Mouse (Mus musculus) large intestine, adult 2 months (tissue): ENCODE measurements at regions not wholly inside any gene's neighbourhood (a gene's known extent, or its start where the extent isn't known, plus 50 kb on each side); places are given as distances from the start of the nearest gene placed in this dataset.

Experiments used
- DNase-seq: peaks from one replicate; pipeline ENCODE4 v3.0.0-alpha.2; 2012; ENCODE audit warnings: low read depth, low spot score
- WGBS: fragments of 180-500 bp; shearing (Covaris S2); methylation state at CpG from one replicate; pipeline ENCODE4 v1.1.7; 2018; 5-methylcytosine and 5-hydroxymethylcytosine counted together

DNA sequence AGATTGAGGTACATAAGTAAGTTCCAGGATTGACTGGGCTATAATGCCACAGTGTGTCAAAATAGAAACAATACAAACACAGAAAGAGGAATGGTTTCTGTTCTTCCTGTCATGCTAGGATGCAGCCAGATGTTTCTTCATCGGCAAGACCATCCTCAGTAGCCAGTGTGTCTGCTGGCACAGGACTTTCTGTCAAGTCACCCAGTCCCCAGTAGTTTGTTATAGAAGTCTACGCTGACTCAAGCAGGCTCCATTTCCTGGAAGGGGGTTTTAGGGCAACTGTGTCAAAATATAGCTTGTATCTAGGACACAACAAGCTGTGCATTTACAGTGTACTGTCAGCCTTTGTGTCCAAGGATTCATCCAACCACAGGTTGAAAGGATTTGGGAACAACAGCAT lies 86.7 kb upstream of the Egln3 start:
- 80% methylated on average over 2 of the region's 2 CpGs for WGBS
- no peak for DNase-seq

DNA sequence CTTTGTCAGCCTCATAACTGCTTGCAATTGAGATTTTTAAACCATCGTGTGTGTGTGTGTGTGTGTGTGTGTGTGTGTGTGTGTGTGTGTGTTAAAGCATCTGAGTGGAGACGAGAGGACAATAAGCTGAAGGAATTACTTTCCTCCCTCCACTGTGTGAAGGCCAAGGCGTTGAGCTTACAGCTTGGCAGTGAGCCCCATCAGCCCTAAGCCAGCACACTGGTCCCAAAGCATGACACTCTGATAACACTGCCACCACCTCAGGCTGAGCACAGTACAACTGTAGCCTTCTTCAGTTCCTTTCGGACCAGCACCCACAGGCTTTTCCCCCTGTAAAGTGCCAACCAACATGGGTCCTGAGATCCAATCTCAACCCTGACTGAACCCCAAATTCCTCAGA lies 85.1 kb upstream of the Egln3 start:
- WGBS = 65% methylated on average over 4 of the region's 4 CpGs
- DNase-seq = no peak

DNA sequence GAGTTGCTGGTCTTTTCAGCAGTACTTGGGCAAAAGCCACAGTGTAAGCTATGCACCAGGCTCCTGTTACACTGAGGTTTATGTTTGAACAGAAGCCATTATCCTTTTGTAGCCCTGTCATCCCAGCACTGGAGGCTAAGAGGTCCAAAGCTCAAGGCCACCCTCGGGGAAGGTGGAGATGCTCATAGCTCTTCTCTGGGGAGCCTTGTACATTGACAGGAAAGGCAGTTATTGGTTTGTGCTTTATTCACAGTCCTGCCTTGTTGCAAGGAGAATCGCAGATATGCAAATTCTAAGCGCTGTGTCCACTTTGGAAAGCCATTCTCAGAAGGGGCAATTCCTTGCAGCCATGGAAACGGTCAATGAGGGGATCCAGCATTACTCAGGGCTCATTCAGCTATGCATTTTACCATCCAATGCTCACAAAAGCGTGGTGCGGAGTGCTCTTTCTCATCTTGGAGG lies 84.4 kb upstream of the Egln3 start:
- WGBS = 69% methylated on average over 6 of the region's 6 CpGs
- DNase-seq = no peak

DNA sequence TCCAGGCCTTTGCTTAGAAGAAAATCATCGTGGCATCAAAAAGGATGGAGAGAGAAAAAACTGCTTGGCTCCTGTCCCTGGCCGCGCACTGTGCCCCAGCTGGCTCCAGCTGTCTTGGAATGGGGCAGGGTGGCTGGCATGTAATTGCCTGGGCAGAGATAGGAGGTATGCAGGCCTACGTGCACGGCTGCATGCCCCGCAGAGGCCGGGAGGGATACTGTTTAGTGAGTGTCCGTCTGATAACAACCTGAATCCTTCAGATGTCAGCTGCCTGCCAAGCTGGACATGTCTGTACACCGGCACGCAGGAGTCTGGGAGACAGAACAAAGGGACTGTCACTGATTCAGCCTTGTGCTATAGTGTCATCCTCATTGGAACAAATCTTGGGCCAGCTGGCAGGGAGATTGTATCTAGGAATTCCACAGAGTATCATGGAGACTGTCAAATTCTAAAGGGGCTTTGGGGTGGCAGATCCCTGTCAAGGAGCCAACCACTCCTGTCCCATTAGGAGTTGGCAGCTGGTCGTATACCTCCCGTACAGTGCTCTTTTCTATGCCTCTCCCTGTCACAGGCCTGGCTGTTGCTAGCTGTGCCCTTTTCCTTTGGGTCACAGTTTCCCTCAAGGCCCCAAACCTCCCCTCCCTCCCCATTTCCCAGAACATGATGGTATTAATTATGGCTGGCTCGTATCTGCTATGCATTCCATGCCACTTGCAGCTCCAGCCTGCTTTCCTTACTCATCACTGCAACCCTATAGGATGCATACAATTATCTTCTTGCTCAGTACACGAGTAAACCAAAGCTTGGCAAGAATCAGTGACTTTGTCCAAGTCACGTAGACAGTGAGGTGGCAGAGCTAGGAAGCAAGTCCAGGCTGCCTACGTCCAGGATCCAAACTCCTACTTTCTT lies 83.5 kb upstream of the Egln3 start:
- DNase-seq = no peak
- WGBS = 65% methylated on average over 16 of the region's 16 CpGs

DNA sequence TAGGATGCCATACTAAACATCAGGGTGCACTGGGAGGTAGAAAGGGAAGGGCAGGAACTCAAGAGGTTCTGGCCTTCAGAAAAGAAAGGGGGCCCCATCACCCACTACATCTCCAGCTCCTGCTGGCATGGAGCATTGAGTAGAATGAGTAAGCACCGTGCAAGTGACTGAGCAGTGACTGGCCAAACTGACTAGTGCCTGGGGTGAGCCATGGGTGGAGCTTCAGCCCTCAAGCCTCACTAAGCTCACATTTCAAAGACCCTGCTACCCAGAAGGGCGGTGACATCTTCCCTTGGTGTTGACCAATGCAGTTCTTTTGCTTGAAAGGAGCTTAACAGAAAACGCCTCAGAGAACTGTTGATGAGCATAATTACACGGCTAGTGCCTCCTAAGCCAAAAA lies 80.0 kb upstream of the Egln3 start:
- WGBS = 76% methylated on average over 4 of the region's 4 CpGs
- DNase-seq = no peak

DNA sequence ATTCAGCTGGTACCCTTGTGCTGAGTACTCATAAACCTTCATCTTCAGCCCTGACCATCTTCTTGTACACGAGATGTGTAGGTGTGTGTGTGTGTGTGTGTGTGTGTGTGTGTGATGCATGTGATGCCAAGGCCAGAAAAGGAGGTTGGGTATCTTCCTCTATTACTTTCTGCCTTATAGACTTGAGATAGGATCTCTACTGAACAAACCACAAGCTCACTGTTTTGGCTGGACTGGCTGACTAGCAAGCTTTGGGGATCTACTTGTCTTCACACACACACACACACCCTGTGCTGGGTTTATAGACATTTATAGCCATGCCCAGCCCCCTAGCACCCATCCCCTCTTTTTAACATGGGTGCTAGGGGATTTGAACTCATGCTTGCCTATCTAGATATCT lies 79.4 kb upstream of the Egln3 start:
- DNase-seq = no peak

DNA sequence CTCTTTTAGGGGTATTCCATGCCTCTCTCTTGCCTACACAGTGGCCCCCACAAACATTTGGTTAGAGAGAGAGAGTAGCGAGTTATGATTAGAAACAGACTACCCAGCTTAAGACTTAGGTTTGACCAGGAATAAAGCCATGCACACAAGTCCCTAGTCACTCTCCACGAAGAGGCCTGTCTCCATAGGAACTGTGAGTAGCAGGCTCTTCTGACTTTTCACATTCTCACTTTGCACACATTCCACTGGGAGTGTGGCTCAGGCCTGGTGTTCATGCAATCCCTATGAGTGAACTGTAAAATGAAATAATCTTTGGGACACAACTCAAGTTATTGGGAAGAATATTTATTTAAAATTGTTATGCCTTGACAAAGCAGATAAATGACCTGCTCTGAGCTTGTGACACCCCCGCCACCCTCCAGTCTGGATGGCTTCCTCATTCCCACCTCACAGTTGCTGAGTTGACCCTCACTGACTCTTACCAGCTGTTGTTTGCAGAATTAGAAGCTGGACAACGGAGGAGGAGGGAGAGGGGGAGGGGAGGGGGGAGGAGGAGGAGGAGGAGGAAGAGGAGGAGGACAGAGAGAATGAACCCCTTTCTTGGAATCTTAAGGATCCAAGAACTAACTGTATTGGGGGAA lies 78.7 kb upstream of the Egln3 start:
- WGBS = 72% methylated on average over 4 of the region's 4 CpGs

More for the DNA sequence above, 79.4 kb upstream of the Egln3 start:
- 80% methylated on average over 1 of the region's 1 CpGs for WGBS

DNA sequence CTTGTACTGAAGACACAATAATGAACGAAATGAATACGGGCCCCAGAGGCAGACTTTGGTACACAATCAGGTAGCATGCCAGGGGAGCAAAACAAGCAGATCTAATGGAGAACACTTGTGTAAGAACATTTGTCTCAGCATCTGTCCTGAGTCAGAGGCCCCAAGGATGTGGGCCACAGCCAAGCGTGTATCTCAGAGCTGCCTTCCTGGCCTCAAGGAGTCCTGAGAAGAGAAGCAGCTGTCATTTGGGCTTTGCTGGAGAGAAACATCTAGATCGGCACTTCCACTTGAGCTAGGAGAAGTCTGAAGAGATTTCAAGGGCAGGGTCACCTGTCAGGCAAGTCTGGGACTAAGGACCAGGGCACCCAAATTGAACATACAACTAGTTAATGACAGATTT lies 76.8 kb upstream of the Egln3 start:
- no peak for DNase-seq

More for the DNA sequence above, 78.7 kb upstream of the Egln3 start:
- no peak for DNase-seq

DNA sequence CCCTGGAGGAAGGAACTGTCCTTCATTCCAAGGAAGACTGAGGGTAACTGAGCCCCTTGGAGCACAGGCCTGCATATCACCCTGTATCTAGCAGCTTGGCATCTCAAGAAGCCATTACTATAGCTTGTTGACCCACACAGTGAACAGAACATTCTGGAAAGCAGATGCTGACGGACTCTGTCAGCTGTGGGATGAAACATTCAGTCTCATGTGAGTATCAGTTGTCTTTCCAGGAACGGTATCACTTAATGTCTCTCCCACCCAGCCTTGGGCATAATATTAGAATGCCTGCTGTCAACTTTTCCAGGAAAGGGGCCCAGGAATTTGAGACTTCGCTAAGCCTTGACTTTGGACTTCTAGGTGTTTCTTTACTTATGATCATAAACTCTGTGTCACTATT lies 76.3 kb upstream of the Egln3 start:
- DNase-seq = no peak
- 74% methylated on average over 3 of the region's 3 CpGs for WGBS

More for the DNA sequence above, 76.8 kb upstream of the Egln3 start:
- 72% methylated on average over 4 of the region's 4 CpGs for WGBS

DNA sequence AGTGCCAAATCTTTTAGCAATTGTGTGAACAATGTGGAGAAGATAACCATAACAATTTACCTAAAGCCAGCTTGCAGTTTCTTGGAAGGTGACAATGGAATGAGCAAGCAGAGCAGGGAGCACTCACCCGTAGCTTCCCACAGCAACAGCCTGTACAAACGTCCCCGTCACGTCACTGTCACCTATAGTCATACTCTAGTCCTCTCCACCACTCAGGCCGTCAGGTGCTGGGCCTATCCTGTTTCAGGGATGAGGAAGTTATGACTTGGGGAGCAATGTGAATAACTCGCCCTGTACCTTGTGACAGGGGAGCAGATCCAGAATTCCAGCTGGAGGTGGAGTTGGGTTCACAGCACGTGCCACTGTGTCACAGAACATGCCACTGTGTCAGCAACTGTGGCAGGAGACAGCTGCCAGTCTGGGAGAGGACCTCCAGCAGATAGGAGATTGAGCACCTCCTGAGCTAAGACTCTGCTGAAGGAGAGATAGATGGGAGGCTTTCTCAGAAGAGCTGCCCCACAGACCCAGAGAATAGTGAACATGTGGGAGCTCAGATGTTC lies 73.4 kb upstream of the Egln3 start:
- WGBS = 62% methylated on average over 7 of the region's 7 CpGs
- no peak for DNase-seq

DNA sequence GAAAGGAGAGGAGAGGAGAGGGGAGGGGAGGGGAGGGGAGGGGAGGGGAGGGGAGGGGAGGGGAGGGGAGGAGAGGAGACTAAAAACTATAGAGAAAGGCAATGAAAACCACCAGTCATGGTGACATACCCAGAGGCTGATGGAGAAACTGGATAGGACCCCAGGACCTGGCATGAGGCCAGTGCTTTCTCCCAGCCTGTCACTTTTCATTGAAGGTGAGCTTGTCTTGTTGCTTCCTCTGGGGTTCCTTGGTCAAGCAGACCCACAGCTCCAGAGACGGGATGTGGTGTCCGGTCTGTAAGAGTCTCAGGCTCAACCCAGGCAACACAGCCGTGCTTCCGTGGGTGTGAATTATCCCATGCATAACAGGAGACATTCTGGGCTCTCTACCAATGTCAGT lies 69.8 kb upstream of the Egln3 start:
- WGBS = 84% methylated on average over 4 of the region's 4 CpGs
- DNase-seq = no peak

DNA sequence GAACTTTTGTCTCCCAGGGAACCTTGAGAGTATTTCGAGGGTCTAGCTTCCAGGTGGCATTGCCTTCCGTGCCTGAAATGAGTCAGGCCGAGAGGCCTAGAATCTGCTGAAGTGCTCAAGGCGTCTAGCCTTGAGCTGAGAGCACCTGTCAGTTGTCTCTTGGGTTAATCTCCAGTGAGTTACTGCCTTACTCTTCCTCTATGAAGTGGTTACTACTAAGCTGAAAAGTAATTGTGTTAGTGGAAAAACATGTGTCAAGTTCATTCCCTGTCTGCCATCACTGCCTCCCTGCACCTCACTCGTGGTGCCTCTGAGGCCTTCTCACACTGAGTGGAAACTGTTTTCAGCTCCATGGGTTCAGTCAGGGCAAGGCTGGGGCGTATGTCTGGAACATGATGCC lies 69.0 kb upstream of the Egln3 start:
- DNase-seq = no peak

DNA sequence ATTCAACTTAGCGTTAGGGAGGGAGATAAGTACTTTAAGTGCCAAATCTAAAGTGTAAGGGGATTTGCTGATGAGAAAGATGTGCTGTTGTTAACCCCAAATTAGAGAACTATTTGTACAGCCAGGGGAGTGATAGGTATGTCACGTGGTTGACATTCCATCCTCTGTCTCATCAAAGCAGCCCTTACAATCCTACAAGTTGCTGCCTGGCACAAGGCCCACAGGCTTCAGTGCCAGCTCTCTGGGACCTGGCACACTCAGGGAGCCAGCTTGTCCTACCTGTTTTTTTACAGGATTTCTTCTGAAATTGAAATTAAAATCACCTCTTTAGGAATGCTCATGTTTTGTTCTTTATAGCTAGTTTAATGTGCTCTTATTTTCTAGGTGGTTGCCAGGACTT lies 68.6 kb upstream of the Egln3 start:
- no peak for DNase-seq
- WGBS = 64% methylated on average over 2 of the region's 2 CpGs

More for the DNA sequence above, 69.0 kb upstream of the Egln3 start:
- WGBS = 78% methylated on average over 6 of the region's 6 CpGs

DNA sequence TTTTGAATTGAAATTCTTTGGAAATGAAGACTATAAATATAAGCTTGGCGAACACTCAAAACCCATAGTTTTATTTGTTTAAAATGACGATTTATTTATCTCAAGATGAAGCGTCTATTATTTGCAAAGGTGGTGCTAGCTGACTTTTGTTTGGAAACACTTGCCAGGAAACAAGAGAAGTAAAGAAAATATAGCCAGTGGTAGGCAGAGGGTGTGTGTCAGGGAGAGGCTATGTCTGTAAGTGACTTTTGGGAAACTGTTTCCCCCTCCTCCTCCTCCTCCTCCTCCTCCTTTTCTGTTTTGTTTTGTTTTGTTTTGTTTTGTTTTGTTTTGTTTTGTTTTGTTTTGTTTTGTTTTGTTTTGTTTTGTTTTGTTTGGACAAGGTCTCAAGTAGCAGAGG lies 62.2 kb upstream of the Egln3 start:
- 52% methylated on average over 3 of the region's 3 CpGs for WGBS
- no peak for DNase-seq

DNA sequence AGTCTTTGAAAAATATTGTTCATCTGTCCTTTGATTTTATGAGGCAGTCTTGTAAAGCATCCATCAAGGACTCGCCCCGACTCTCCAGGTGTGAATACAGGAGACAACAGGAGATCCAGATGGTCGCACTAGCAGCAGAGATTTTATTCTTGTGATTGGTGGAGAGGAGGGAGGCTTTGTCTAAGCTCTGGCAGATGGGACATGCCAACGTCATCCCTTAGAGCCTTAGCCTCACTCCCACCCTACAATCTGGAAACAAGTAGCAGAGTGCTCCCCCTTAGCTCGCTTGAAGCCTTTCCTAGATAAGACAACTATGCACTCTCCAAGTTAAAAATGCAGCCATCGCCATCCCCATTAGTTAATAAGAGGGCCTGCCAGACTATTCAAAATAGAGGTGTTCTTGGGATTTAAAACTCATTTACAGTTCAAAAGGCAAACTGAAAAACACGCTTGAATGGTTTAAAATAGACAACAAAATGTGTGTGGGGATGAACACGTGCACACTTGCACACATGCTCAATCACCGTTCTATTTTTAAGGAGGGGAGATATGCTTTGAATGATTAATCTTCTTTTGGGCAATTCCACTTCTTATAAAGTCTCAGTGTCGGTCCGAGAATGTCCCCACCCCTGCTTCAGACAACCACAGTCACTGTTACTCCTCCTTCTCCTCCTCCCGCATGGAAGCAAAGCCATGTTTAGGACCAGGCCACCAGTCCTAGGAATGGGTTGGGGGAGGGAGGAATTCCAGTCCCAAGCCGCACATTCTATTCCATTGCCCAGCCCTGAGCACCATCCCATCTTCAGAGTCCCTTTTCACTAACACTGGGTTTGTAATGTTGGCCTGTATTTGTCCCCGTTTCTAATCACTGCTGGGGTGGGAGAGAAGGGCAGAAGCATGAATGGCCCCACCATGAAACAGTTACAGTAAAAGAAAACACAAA lies 61.5 kb upstream of the Egln3 start:
- DNase-seq = no peak
- 76% methylated on average over 14 of the region's 14 CpGs for WGBS

DNA sequence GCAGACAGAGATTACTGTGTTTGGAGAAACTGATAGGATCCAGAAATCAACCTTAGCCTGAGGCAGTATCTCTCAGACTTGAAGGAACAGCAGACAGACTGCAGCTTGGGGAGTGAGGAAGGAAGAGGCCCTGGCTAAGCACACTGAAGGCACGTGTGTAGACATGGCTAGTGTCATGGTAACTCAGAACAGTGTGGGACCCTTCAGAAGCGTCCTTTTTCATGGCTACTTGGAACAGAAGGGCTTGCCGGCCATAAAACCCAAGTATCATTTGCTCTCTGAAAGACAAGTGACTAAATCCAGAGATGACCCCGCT lies 60.7 kb upstream of the Egln3 start:
- 74% methylated on average over 4 of the region's 4 CpGs for WGBS

DNA sequence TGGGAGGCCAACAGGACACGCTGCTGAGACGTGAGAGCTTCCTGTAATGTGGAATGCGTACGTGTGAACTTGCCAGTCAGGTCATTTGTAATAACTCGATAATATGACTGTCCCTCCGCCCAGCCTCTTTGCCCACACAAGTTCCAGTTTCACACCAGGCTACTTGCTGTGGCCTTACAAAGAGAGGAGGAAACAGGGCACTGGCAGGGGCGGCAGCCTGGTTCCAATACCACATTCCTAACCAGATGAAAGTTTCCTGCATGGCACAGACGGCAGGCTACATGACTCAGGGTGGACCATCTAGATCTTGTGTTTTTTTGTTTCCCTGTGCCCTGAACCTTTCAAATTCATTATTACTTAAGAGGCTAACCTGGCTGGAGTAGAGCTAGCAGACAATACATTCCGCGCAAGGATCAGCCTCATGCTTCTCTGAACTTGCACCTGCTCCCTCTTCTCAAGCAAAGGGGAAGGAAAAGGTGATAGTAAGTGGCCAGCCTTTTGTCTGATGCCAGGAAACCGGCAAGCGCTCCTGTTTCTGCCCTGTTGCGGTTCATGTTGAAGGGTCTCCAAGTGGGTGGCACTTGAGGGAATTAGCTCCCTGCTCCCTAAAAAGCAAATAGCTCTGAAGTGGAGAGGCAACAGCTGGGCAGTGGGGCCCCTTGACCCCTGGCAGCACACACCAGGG lies 60.2 kb upstream of the Egln3 start:
- WGBS = 75% methylated on average over 13 of the region's 13 CpGs
- DNase-seq = no peak

More for the DNA sequence above, 60.7 kb upstream of the Egln3 start:
- DNase-seq = no peak

DNA sequence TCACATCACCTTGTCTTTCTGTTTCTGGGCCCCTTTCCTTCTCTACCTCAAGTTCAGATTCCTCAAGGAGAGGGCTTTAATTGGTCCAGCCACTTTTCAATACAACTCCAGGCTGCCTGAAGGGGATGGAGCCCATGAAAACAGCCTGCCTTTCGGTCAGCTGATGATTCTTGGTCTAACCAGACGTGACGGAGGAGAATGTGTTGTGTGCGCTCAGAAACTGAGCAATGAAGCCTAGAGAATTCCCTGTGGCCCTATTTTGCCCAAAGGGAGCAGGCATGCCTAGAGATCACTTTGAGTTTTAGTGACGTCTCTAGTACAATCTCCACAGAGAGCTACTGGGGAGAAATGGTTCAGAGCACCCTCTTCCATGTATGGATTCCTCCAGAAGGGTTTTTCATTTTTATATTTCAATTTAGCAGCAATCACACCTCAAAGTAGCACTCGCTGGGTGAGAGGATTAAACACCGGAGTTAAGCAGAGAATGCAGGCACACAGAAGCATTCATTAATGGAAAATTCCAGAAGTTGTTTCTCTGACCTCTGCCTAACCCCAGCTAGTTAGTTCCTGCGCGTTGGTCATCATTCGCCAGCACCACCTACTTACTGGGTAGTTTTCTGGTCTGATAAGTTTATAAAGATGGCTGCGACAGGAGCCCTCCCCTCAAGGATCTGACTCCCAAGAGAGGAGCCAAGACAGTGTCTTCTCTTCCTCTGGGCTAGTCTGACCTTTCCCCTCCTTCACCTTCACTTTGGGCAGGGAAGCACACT lies 58.8 kb upstream of the Egln3 start:
- 87% methylated on average over 11 of the region's 11 CpGs for WGBS
- DNase-seq = no peak

DNA sequence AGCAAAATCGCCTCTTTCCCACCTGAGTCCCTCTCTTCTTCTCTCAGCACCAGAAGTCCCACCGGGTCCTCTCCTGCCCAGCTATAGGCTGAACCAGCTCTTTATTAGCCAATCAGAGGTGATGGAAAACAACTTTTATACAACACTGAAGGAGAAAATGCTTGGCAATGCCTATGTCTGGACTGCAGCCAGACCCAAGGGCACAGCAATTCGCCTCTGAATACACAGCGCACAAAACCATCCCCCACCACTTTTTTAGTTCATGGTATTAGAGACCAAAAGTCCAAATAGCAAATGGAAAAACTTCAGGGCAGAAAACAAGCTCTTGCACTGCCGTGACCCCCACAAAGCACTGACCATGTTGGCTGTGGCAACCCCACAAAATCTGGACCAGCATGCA lies 57.8 kb upstream of the Egln3 start:
- 73% methylated on average over 5 of the region's 5 CpGs for whole genome bisulfite sequencing
- no peak for DNase-seq
